ENCODE assay signal across 10 mouse cellular contexts in the genomic region with DNA sequence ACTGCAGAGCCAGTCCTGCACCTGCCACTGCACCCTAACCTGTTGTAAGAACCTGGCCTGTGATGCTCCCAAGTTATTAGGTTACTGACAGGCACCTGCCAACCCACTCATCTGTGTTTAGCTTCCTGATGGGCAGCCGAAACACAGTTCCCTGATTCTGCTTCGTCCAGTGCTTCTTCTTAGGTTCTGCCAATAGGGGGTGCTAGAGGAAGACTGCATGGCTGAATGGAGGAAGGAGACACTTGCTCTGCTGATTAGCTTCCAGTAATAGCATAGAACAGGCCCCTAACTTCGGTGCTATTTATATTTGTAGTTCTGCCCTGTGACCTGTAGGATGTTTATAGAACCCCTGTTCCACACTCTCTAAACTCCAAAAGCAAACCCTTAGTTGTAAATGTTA.
DNase-seq lines count a peak whose midpoint lies in the region; ATAC-seq and TF ChIP-seq lines count a peak whose summit lies in the region.
"Had no signal": no experiment of that assay in that cellular context is flagged by ENCODE, and none has a peak within 500 bp of the region (broad histone marks: within the 10 kb centered on the region; RNA-seq: fewer than 3 reads in every experiment).

No protein-coding gene starts in this region.

- H3K9me3 ChIP-seq in kidney, postnatal 0 days (replicated peaks; ENCODE audit: low read length), result no peaks in the 10 kb centered on the region
- H3K9me3 ChIP-seq in embryonic facial prominence, embryonic 11.5 days (replicated peaks; ENCODE audit: control insufficient read depth, low read length), result no peaks in the 10 kb centered on the region
- H3K9me3 ChIP-seq: limb, embryonic 13.5 days had no signal

- no peak overlapping the region for H3K9ac ChIP-seq in kidney, postnatal 0 days (ENCODE audit: low read depth, low read length)
- no peak overlapping the region for H3K9ac ChIP-seq in embryonic facial prominence, embryonic 11.5 days (replicated peaks; ENCODE audit: low read length)
- H3K9ac ChIP-seq: limb, embryonic 13.5 days had no signal

- no peaks in the 10 kb centered on the region for H3K4me1 ChIP-seq in kidney, postnatal 0 days (replicated peaks; ENCODE audit: insufficient read depth, low read length)
- no peaks in the 10 kb centered on the region for H3K4me1 ChIP-seq in embryonic facial prominence, embryonic 11.5 days (ENCODE audit: control insufficient read depth, insufficient read depth, low read length)
- H3K4me1 ChIP-seq: limb, embryonic 13.5 days had no signal

- WGBS in kidney, postnatal 0 days, result 46% methylated on average over 3 of the region's 3 CpGs
- WGBS in embryonic facial prominence, embryonic 11.5 days, result 53% methylated on average over 3 of the region's 3 CpGs

- no peak overlapping the region for H3K4me2 ChIP-seq in kidney, postnatal 0 days (ENCODE audit: low read length)
- H3K4me2 ChIP-seq in embryonic facial prominence, embryonic 11.5 days (ENCODE audit: low read depth, low read length), result no peak overlapping the region
- H3K4me2 ChIP-seq: limb, embryonic 13.5 days had no signal

- no peaks in the 10 kb centered on the region for H3K27me3 ChIP-seq in kidney, postnatal 0 days (ENCODE audit: insufficient read depth, low read length)
- no peaks in the 10 kb centered on the region for H3K27me3 ChIP-seq in embryonic facial prominence, embryonic 11.5 days (ENCODE audit: control insufficient read depth, insufficient read depth, low read length)
- H3K27me3 ChIP-seq: limb, embryonic 13.5 days had no signal

- no peak for ATAC-seq in kidney, postnatal 0 days (replicated peaks; ENCODE audit: low FRiP score, low read depth)
- no peak for ATAC-seq in embryonic facial prominence, embryonic 11.5 days (replicated peaks; ENCODE audit: insufficient number of reproducible peaks, low FRiP score, low TSS enrichment, low read depth)

- DNase-seq in cerebellum, postnatal 14 days, result peak; percentile 27 to 36
- DNase-seq in cerebellum, adult 18-20 months, result no peak
- peak; percentile 16 for DNase-seq in kidney, postnatal 0 days (ENCODE audit: low spot score)
- DNase-seq in kidney, postnatal 14 days, result no peak
- peak; percentile 43 for DNase-seq in ZHBTc4 (ENCODE audit: low read depth, low spot score)
- DNase-seq in embryonic facial prominence, embryonic 11.5 days (ENCODE audit: low spot score), result peak; percentile 49
- no peak for DNase-seq in layer of hippocampus, postnatal 14 days (ENCODE audit: low spot score in 2 of 2)
- DNase-seq in B cell, adult 2 months, result no peak
- DNase-seq: thymus, adult 2 months had no signal

- H3K27ac ChIP-seq in kidney, postnatal 0 days, result no peak overlapping the region
- H3K27ac ChIP-seq in embryonic facial prominence, embryonic 11.5 days (replicated peaks; ENCODE audit: low read depth, low read length), result no peak overlapping the region
- H3K27ac ChIP-seq: limb, embryonic 13.5 days had no signal

- peak; percentile 66 for TF ChIP-seq CTCF in kidney, postnatal 0 days (IDR thresholded peaks at IDR 0.05; ENCODE audit: low read depth)

- no peak overlapping the region for H3K4me3 ChIP-seq in kidney, postnatal 0 days (replicated peaks; ENCODE audit: low read depth, low read length)
- no peak overlapping the region for H3K4me3 ChIP-seq in embryonic facial prominence, embryonic 11.5 days (ENCODE audit: low read depth, low read length)
- H3K4me3 ChIP-seq: limb, embryonic 13.5 days had no signal

- no peaks in the 10 kb centered on the region for H3K36me3 ChIP-seq in kidney, postnatal 0 days (ENCODE audit: insufficient read depth, low read length)
- no peaks in the 10 kb centered on the region for H3K36me3 ChIP-seq in embryonic facial prominence, embryonic 11.5 days (replicated peaks; ENCODE audit: control insufficient read depth, insufficient read depth, low read depth, low read length)
- H3K36me3 ChIP-seq: limb, embryonic 13.5 days had no signal

Comparison
In these comparisons a context has a peak if more than half of its experiments do, and no peak if none do; other contexts are left out.
1. DNase-seq: peak in cerebellum, postnatal 14 days (2 of 2), kidney, postnatal 0 days (single experiment), ZHBTc4 (single experiment) and embryonic facial prominence, embryonic 11.5 days (single experiment); none in cerebellum, adult 18-20 months (0 of 2), kidney, postnatal 14 days (single experiment), layer of hippocampus, postnatal 14 days (0 of 2) and B cell, adult 2 months (0 of 2).